Mouse (Mus musculus) gastrocnemius, adult 2 months (tissue): ENCODE measurements around the gene Cnnm1. TPM values are rescaled to one million over a fixed set of nuclear protein-coding genes. Genes with fewer than 3 reads are reported as not detected.
A peak's percentile ranks its signal among the peaks of the same experiment; 100 is the strongest.
"Not testable (repeated sequence)": the region's sequence is repeated elsewhere in the genome, so short reads cannot be mapped to it uniquely, and the experiment has no call there.

Source experiments
- DNase-seq: peaks from one replicate; pipeline ENCODE4 v3.0.0; 2022
- H3K27ac ChIP-seq: fragments of 200-600 bp; 2 replicates; pipeline ENCODE4 v1.8.1; 2022; ENCODE audit warnings: mild to moderate bottlenecking
- H3K4me3 ChIP-seq: fragments of 200-600 bp; 2 replicates; pipeline ENCODE4 v1.8.1; 2022; ENCODE audit warnings: mild to moderate bottlenecking, moderate library complexity
- CTCF ChIP-seq: fragments of 200-600 bp; IDR thresholded peaks from 2 replicates; pipeline ENCODE4 v1.8.1; 2022; ENCODE audit warnings: antibody characterized with exemption, mild to moderate bottlenecking, moderate library complexity
- intact Hi-C: fragments of 180-260 bp; cut with DNase I; formaldehyde crosslinking; loops from one replicate; pipeline ENCODE4 v1.15.1; 2025
- total RNA-seq, 2 experiments: library from RNA; stranded (reverse); gene quantifications; 2 replicates each; pipeline ENCODE4 v1.2.3; 2021

The Cnnm1 gene
- total RNA-seq, 2 experiments from 2014 or later, result 0.08 TPM; not detected in 1

GRCm38 (mm10) chr19:43472781-43473180 lies 32.5 kb downstream of the Cnnm1 start:
- intact Hi-C loops, result no loop called here
- no peak overlapping the region for H3K4me3 ChIP-seq
- no peak overlapping the region for H3K27ac ChIP-seq
- no peak for TF ChIP-seq CTCF
- no peak for DNase-seq

GRCm38 (mm10) chr19:43475642-43476041 lies 35.4 kb downstream of the Cnnm1 start:
- TF ChIP-seq CTCF, result no peak
- Histone ChIP-seq H3K27ac (no peak overlapping the region), H3K4me3 (no peak overlapping the region)
- intact Hi-C loops, result no loop called here
- DNase-seq, result no peak

- TF ChIP-seq CTCF, result no peak
- no peak for DNase-seq
- no peak overlapping the region for H3K4me3 ChIP-seq
- intact Hi-C loops, result no loop called here
- H3K27ac ChIP-seq, result no peak overlapping the region
Observed at GRCm38 (mm10) chr19:43476063-43476462, 35.8 kb downstream of the Cnnm1 start.

DNA sequence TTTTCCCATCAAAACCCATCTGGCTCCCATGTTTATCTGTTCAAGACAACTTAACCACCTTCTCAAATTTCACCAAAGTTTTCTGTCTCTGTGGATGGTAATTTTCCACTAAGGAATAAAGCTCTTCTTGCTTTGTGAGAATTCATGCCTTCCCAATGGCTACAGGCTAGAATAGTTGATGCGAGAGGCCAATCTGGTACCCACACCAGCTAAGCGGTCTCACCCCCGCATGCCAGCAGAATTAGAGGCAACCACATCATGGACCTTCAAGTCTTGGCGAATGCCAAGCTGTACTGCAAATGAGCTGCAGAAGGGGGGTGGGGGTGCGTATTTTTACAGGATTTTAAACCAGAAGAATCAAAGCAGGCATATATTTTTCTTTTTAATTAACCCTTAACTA lies 37.2 kb downstream of the Cnnm1 start:
- no peak for TF ChIP-seq CTCF
- Histone ChIP-seq H3K4me3 (no peak overlapping the region), H3K27ac (no peak overlapping the region)
- DNase-seq, result no peak
- intact Hi-C loops, result no loop called here

GRCm38 (mm10) chr19:43478891-43479290 lies 38.7 kb downstream of the Cnnm1 start:
- no peak overlapping the region for H3K27ac ChIP-seq
- no peak overlapping the region for H3K4me3 ChIP-seq
- intact Hi-C loops, result no loop called here
- TF ChIP-seq CTCF, result peak; percentile 79
- peak; percentile 66 for DNase-seq

GRCm38 (mm10) chr19:43479431-43479830 lies 39.2 kb downstream of the Cnnm1 start:
- Histone ChIP-seq H3K27ac (no peak overlapping the region), H3K4me3 (no peak overlapping the region)
- intact Hi-C loops, result no loop called here
- TF ChIP-seq CTCF, result no peak
- no peak for DNase-seq

GRCm38 (mm10) chr19:43480512-43480911 lies 40.3 kb downstream of the Cnnm1 start:
- no peak for DNase-seq
- no peak overlapping the region for H3K4me3 ChIP-seq
- no peak overlapping the region for H3K27ac ChIP-seq
- intact Hi-C loops, result loop anchor here (5.0 kb wide), 1 partner anchor 688 kb away; no protein-coding TSS in a partner anchor
- no peak for TF ChIP-seq CTCF

- intact Hi-C loops, result no loop called here
- no peak for DNase-seq
- TF ChIP-seq CTCF, result peak; percentile 55
- H3K27ac ChIP-seq, result no peak overlapping the region
- no peak overlapping the region for H3K4me3 ChIP-seq
Observed at GRCm38 (mm10) chr19:43487429-43487828, 47.2 kb downstream of the Cnnm1 start.

DNA sequence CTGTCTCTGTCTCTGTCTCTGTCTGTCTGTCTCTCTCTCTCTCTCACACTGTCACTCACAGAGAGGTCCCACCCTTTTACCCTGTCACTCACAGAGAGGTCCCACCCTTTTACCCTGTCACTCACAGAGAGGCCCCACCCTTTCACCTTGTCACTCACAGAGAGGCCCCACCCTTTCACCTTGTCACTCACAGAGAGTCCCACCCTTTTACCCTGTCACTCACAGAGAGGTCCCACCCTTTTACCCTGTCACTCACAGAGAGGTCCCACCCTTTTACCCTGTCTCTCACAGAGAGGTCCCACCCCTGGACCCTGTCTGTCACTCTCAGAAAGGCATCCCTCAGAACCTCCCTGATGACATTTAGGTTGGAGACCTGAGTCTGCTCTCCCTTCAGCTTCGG lies 53.1 kb downstream of the Cnnm1 start:
- intact Hi-C loops, result loop anchor here (10.0 kb wide), 1 partner anchor 81 kb away; no protein-coding TSS in a partner anchor
- DNase-seq, H3K4me3 ChIP-seq, H3K27ac ChIP-seq: not testable (repeated sequence)

- no peak for DNase-seq
- TF ChIP-seq CTCF, result no peak
- no peak overlapping the region for H3K4me3 ChIP-seq
- no peak overlapping the region for H3K27ac ChIP-seq
- intact Hi-C loops, result loop anchor here (10.0 kb wide), 1 partner anchor 81 kb away; no protein-coding TSS in a partner anchor
Observed at GRCm38 (mm10) chr19:43493878-43494277, 53.6 kb downstream of the Cnnm1 start.

DNA sequence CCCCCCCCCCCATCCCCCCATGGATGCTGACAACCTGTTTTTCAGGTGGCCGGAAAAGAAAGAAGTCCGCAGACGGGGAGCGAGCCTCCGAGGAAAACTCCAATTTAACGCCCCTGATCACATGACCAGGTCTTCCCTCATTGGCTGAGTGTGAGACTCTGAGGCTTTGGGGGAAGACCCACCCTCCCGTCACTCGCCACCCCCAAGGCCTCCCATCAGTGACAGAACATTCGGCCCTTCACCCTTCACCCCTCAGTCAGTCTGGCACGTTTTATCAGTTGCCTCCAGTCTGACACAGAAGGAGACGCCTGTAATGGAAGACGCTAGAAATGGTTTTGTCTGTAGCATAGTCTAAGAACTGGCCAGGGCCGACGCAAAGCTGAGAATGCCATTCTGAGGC lies 54.7 kb downstream of the Cnnm1 start:
- intact Hi-C loops, result loop anchor here (5.0 to 10.0 kb wide), 3 partner anchors 80 to 162 kb away; no protein-coding TSS in a partner anchor
- Histone ChIP-seq H3K27ac (no peak overlapping the region), H3K4me3 (no peak overlapping the region)
- no peak for TF ChIP-seq CTCF
- no peak for DNase-seq

DNA sequence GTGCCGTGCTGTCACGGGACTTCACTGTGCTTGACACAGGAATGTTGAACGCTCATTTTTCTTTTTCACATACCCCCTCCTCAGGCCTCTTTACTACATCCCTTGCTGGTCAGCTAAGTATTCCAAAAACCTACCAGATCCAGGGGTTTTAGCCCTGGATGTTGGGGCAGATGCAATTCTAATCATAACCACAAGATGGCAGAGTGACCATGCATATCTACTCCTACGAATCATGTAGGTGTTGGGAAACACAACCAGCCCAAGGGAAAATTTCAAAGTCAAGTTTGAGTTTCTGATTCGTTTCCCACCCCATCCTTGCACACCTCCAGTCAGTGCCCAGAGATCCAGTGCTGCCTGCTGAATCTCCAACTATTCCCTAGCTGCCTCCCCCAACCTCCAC lies 55.6 kb downstream of the Cnnm1 start:
- H3K27ac ChIP-seq, result peak overlapping the region; percentile 69
- H3K4me3 ChIP-seq, result no peak overlapping the region
- peak; percentile 54 for DNase-seq
- intact Hi-C loops, result loop anchor here (1.0 to 10.0 kb wide), 4 partner anchors 32 to 161 kb away; no protein-coding TSS in a partner anchor
- peak; percentile 93 for TF ChIP-seq CTCF

DNA sequence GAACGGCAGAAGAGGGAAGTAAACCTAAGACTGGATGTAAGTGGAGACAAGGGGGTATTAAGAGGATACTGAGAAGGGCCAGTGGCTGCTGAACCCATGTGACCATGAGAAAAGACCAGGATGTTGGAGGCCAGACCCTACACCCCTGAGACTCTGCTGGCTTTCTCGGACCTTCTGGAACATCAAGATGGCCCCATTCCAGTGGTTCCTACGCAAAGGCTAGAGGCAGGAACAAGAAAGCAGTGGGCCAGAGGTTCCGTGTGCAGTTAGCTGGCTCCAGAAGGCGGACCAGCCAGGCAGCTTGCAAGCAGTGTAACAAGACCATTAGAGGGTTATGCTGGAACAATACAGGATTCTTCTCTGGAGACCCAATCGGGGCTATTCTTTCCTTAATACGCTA lies 57.2 kb downstream of the Cnnm1 start:
- Histone ChIP-seq H3K27ac (peak overlapping the region; percentile 40), H3K4me3 (no peak overlapping the region)
- TF ChIP-seq CTCF, result no peak
- no peak for DNase-seq
- intact Hi-C loops, result loop anchor here (5.0 to 10.0 kb wide), 3 partner anchors 77 to 160 kb away; no protein-coding TSS in a partner anchor

- DNase-seq, result peak; percentile 54
- intact Hi-C loops, result loop anchor here (5.0 to 10.0 kb wide), 3 partner anchors 76 to 158 kb away; no protein-coding TSS in a partner anchor
Observed at GRCm38 (mm10) chr19:43498874-43499273, 58.6 kb downstream of the Cnnm1 start.

More at GRCm38 (mm10) chr19:43498874-43499273, 58.6 kb downstream of the Cnnm1 start:
- Histone ChIP-seq H3K4me3 (no peak overlapping the region), H3K27ac (peak overlapping the region; percentile 80)
- no peak for TF ChIP-seq CTCF
